Mouse (Mus musculus): Measurements from ENCODE around the gene Rnf151.
A peak's percentile ranks its signal among the peaks of the same experiment; 100 is the strongest.
"Not testable (repeated sequence)": the region's sequence is repeated elsewhere in the genome, so short reads cannot be mapped to it uniquely, and the experiment has no call there.

DNA sequence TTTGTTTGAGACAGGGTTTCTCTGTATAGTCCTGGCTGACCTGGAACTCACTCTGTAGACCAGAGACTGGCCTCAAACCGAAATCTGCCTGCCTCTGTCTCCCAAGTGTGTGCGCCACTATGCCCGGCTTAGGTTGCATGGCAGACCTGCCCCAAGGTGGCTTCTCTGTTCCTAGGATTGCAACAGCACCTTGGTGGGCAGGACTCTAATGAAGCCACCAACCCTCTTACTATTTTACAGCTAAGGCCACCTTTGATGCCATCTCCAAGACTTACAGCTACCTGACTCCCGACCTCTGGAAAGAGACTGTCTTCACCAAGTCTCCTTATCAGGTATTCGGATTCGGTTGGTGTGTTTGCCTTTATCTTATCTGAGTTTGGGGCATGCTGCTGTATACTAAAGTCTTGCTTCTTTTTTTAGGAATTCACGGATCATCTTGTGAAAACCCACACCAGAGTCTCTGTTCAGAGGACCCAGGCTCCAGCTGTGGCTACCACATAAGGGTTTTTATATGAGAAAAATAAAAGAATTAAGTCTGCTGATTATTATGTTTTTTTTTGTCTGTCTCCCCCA lies 3.6 kb upstream of the Rnf151 start:
- not testable (repeated sequence) for TF ChIP-seq CTCF (IDR thresholded peaks at IDR 0.05)
- TF ChIP-seq POLR2A (IDR thresholded peaks at IDR 0.05; ENCODE audit: insufficient read depth, low read depth, low read length), result 0 out of 2 replicates have a peak, but pooled peaks have one; percentile 27
